Mouse (Mus musculus) limb, embryonic 10.5 days (tissue): ENCODE measurements at regions not wholly inside any gene's neighbourhood (a gene's known extent, or its start where the extent isn't known, plus 50 kb on each side); places are given as distances from the start of the nearest gene placed in this dataset.

Source experiments
- DNase-seq: peaks from one replicate; pipeline ENCODE4 v3.0.0-alpha.2; 2017; ENCODE audit warnings: low spot score
- H3K27ac ChIP-seq: fragments of 300-500 bp; sonication (generic); 2 replicates; pipeline ENCODE4 v1.5.1; 2016; ENCODE audit warnings: mild to moderate bottlenecking
- H3K27me3 ChIP-seq: fragments of 300-500 bp; sonication (generic); 2 replicates; pipeline ENCODE4 v1.6.1; 2016; ENCODE audit warnings: low read depth, mild to moderate bottlenecking; ENCODE audit not compliant: poor library complexity, severe bottlenecking
- H3K36me3 ChIP-seq: fragments of 300-500 bp; sonication (generic); 2 replicates; pipeline ENCODE4 v1.6.1; 2016; ENCODE audit warnings: mild to moderate bottlenecking, moderate library complexity
- H3K4me1 ChIP-seq: fragments of 300-500 bp; sonication (generic); 2 replicates; pipeline ENCODE4 v1.6.1; 2016
- H3K4me3 ChIP-seq: fragments of 300-500 bp; sonication (generic); 2 replicates; pipeline ENCODE4 v1.5.1; 2016; ENCODE audit warnings: mild to moderate bottlenecking, moderate library complexity
- H3K9me3 ChIP-seq: fragments of 300-500 bp; sonication (generic); replicated peaks from 2 replicates; pipeline ENCODE4 v1.6.1; 2016; ENCODE audit warnings: mild to moderate bottlenecking
- WGBS: fragments of 180-500 bp; shearing (Covaris S2); methylation state at CpG from one replicate; pipeline ENCODE4 v1.1.7; 2016; 5-methylcytosine and 5-hydroxymethylcytosine counted together

DNA sequence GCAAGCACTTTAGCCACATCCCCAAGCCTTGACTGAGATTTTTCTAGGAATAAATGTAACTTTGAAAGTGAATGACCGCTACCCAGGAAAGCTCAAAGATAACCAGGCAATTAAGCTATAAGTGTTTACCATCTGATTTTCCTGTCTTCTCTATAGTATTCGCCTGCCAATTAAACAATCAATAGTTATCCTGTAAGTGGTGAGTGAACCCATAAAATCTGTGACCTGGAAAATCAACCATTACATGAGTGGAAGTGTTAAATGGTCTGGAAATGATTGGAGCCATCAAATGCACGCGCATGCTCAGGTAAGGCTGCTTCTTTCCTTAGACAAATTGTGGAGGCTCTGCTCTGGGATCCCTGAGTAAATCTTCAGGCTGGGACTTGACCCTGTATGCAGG, 170.8 kb upstream of the Cxcr4 start:
- 91% methylated on average over 4 of the region's 4 CpGs for WGBS
- DNase-seq, result no peak
- Histone ChIP-seq H3K4me1 (peaks cover 11% of the 10 kb centered on the region; the same call in 1 of the 2 replicates), H3K4me3 (no peak overlapping the region), H3K27ac (no peak overlapping the region), H3K9me3 (no peaks in the 10 kb centered on the region), H3K36me3 (no peaks in the 10 kb centered on the region), H3K27me3 (no peaks in the 10 kb centered on the region)

GRCm38 (mm10) chr1:128762076-128762475, 170.0 kb upstream of the Cxcr4 start:
- no peaks in the 10 kb centered on the region for H3K27me3 ChIP-seq
- 81% methylated on average over 5 of the region's 5 CpGs for WGBS
- no peak for DNase-seq
- H3K4me3 ChIP-seq, result no peak overlapping the region
- no peak overlapping the region for H3K27ac ChIP-seq
- no peaks in the 10 kb centered on the region for H3K36me3 ChIP-seq
- H3K9me3 ChIP-seq, result no peaks in the 10 kb centered on the region
- peaks cover 11% of the 10 kb centered on the region; the same call in 1 of the 2 replicates for H3K4me1 ChIP-seq

DNA sequence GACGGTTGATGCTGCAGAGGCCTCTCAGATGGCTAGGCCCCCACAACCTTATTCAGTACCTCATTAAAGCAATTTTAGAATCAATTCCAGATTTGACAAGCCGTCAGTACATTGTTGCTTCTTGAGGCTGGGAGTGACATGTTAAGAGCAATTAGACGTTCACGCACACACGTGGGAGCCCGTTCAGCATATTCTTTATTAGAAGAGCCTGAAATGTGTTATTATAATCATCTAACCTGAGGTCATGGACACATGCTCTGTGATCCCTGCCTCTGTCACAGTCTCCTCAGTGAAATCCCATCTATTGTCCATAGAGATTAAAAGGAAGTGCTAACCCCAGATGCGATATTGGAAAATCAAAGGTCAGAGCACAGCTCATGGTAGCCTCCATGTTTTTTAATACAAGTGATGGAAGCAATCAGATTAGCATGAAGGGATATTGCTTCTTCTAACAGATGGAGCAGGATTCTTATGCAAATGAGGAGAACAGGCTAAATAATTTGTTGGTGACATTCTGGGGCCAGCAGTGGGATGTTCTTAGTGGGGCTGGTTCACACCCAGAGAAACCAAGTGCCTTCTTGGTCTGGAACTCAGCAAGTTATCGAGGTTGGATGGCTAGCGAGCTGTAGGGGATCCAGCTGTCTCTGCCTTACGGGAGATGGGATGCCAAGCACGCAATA, 166.8 kb upstream of the Cxcr4 start:
- no peaks in the 10 kb centered on the region for H3K9me3 ChIP-seq
- H3K4me3 ChIP-seq, result no peak overlapping the region
- H3K27ac ChIP-seq, result no peak overlapping the region
- H3K4me1 ChIP-seq, result peaks cover 11% of the 10 kb centered on the region; the same call in 1 of the 2 replicates
- DNase-seq, result no peak
- H3K36me3 ChIP-seq, result no peaks in the 10 kb centered on the region
- WGBS, result 81% methylated on average over 11 of the region's 11 CpGs
- H3K27me3 ChIP-seq, result no peaks in the 10 kb centered on the region

DNA sequence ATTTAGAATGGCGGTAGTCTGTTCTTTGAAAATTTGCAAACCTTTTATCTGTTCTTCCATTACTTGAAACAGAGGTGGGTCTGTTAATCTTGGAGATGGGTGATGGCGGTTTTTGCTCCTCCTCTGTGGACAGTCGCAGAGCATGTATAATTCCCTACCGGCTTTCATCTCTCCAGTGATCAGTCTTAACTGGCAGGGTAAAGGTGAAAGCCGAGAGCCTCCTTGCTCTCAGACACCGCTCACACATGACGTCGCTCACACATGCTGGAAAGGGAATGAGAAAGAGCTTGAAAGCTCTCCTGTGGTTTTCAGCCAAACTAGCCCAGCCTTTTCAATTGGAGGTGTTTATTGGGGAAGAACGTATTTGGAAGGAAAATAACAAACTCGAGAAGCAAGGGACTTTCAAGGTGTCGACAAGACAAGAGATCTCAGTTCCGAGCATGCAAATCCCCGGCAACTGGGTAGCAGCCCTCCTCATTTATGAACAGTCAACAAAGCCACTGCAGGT, 166.3 kb upstream of the Cxcr4 start:
- Histone ChIP-seq H3K4me1 (peaks cover 11% of the 10 kb centered on the region; the same call in 1 of the 2 replicates), H3K9me3 (no peaks in the 10 kb centered on the region), H3K27me3 (no peaks in the 10 kb centered on the region), H3K36me3 (no peaks in the 10 kb centered on the region), H3K27ac (no peak overlapping the region), H3K4me3 (no peak overlapping the region)
- 73% methylated on average over 13 of the region's 13 CpGs for WGBS
- DNase-seq, result no peak

DNA sequence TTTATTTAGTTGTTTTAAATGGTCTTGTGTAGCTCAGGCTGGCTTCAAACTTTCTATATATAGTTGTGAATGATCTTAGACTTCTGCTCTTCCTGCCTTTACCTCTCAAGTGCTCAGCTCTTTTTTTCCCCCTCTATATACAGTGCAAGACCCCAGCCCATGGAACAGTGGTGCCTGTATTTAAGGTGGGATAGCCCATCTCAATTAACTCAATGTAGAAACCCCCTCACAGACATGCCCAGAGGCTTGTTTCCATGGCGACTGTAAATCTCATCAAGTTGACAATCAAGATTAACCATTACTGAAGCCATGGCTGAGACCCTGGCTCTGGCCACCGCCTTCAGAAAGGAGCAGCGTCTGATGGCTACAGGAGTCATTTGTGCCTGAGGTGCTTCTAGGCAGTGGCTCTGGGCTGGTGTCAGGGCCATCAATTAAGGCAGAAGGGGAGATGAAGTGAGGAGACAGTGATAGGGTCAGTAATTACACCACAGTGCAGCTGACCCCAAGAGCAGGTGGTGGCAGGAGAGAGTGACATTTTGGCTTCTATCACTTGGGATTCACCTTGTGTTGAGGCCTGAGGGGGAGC, 161.4 kb upstream of the Cxcr4 start:
- WGBS, result 51% methylated on average over 3 of the region's 3 CpGs

GRCm38 (mm10) chr1:128749437-128749994, 157.4 kb upstream of the Cxcr4 start:
- Histone ChIP-seq H3K4me1 (no peaks in the 10 kb centered on the region), H3K9me3 (no peaks in the 10 kb centered on the region), H3K27me3 (no peaks in the 10 kb centered on the region), H3K27ac (no peak overlapping the region), H3K4me3 (no peak overlapping the region), H3K36me3 (no peaks in the 10 kb centered on the region)
- DNase-seq, result no peak
- 76% methylated on average over 5 of the region's 5 CpGs for WGBS

More for the DNA sequence above, 161.4 kb upstream of the Cxcr4 start:
- no peaks in the 10 kb centered on the region for H3K9me3 ChIP-seq
- H3K36me3 ChIP-seq, result no peaks in the 10 kb centered on the region
- no peak for DNase-seq
- no peak overlapping the region for H3K27ac ChIP-seq
- H3K27me3 ChIP-seq, result no peaks in the 10 kb centered on the region
- no peak overlapping the region for H3K4me3 ChIP-seq
- peaks cover 3% of the 10 kb centered on the region; the same call in 1 of the 2 replicates for H3K4me1 ChIP-seq

DNA sequence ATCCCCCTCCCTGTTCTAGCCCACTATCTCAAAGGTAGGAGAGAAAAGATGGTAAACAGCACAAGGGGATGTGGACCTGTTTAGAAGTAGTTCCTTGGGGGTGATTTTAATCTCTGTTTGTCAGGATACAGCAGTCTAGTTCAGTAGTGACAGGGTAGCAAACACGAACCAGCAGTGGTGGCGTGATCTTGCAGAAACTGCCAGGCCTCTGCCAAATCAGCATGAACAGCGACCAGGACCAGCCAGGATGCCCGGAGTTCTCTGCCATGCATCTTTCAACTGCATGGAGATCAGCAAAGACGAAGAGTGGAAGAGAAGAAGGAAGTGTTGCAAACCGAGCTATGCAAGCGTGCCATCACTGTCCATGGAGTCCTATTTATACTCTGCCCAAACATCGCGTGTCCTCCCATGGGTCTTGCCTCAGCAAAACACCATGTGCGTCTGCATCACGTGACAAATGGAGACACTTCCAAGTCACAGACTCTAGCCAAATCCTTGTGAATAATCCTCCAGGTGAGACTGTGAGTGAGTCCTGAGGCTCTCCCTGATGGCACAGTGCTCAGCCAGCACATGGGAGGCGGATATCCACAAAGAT, 155.2 kb upstream of the Cxcr4 start:
- WGBS, result 93% methylated on average over 12 of the region's 12 CpGs
- H3K4me3 ChIP-seq, result no peak overlapping the region
- H3K27me3 ChIP-seq, result no peaks in the 10 kb centered on the region
- H3K9me3 ChIP-seq, result no peaks in the 10 kb centered on the region
- DNase-seq, result no peak
- H3K36me3 ChIP-seq, result no peaks in the 10 kb centered on the region
- no peak overlapping the region for H3K27ac ChIP-seq
- no peaks in the 10 kb centered on the region for H3K4me1 ChIP-seq

DNA sequence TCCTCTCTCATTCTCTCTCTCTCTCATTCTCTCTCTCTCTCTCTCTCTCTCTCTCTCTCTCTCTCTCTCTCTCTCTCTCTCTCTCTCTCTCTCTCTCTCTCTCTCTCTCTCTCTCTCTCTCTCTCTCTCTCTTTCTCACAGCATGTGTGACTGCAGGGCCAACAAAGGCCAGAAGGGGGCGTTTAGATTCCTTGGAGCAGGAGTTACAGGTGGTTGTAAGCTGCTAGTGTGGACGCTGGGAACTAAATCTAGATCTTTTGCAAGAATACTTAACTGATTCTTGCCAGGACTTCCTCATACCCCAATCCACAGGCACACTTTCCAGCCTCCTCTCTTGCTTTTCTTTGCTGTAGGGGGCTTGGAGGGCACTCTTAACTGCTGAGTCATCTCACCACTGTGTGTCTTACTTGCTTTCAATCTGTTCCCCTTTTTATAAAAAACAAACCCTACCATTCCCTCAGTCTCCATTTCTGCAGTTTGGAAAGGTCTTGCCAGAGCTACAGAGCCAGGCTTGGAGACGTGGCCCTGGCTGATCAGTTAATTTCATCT, 154.4 kb upstream of the Cxcr4 start:
- Histone ChIP-seq H3K36me3 (no peaks in the 10 kb centered on the region), H3K9me3 (no peaks in the 10 kb centered on the region), H3K27ac (no peak overlapping the region), H3K27me3 (no peaks in the 10 kb centered on the region), H3K4me3 (no peak overlapping the region), H3K4me1 (no peaks in the 10 kb centered on the region)
- no peak for DNase-seq
- WGBS, result 69% methylated on average over 3 of the region's 3 CpGs

DNA sequence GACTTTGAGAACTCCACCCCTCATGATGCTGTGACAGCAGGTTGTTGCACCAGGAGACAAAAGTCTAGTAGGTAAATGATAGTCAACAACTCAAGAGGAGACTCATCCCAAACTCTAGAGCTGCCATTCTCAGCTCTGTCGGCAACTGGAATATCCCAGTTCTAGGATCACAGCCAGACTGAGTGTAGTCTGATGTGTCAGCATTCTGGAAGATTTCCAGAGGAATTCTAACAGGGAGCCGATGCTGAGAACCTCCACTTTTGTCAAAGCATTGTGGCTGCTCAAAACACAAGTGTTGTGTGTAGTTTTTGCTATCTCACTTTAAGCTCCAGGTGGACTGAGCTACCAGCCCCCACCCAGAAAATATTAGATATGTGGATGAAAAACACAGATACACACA, 148.5 kb upstream of the Cxcr4 start:
- H3K9me3 ChIP-seq, result no peaks in the 10 kb centered on the region
- DNase-seq, result no peak
- no peaks in the 10 kb centered on the region for H3K36me3 ChIP-seq
- no peak overlapping the region for H3K27ac ChIP-seq
- 85% methylated on average over 2 of the region's 2 CpGs for WGBS
- no peaks in the 10 kb centered on the region for H3K4me1 ChIP-seq
- H3K4me3 ChIP-seq, result no peak overlapping the region
- H3K27me3 ChIP-seq, result no peaks in the 10 kb centered on the region

- no peaks in the 10 kb centered on the region for H3K4me1 ChIP-seq
- no peak for DNase-seq
- H3K27ac ChIP-seq, result no peak overlapping the region
- H3K9me3 ChIP-seq, result no peaks in the 10 kb centered on the region
- H3K27me3 ChIP-seq, result no peaks in the 10 kb centered on the region
- WGBS, result 91% methylated on average over 4 of the region's 4 CpGs
- H3K36me3 ChIP-seq, result no peaks in the 10 kb centered on the region
- no peak overlapping the region for H3K4me3 ChIP-seq
Observed at GRCm38 (mm10) chr1:128738152-128738551, 146.1 kb upstream of the Cxcr4 start.

GRCm38 (mm10) chr1:128734857-128735256, 142.8 kb upstream of the Cxcr4 start:
- no peaks in the 10 kb centered on the region for H3K36me3 ChIP-seq
- DNase-seq, result no peak
- H3K9me3 ChIP-seq, result no peaks in the 10 kb centered on the region
- no peak overlapping the region for H3K4me3 ChIP-seq
- H3K27ac ChIP-seq, result no peak overlapping the region
- WGBS, result 86% methylated on average over 2 of the region's 2 CpGs
- H3K27me3 ChIP-seq, result no peaks in the 10 kb centered on the region
- no peaks in the 10 kb centered on the region for H3K4me1 ChIP-seq

DNA sequence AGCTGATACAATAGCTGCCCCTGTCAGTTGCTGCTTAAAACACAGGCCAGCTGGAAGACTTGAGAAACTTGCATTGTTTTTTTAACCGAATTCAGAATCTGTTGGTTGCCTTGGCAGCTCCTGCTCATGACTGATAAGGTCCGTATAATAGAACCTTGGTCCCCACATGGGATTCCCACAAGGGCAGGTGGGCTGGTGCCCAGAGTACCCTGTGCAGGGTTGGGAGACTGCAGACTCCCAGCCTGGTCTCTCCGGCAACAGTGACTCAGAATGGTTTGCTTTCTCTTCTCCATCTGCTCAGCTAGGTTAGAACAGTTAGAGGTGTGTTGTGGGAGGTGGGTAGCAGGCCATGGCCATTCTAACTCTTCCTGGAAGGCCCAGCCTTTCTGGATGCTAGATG, 139.4 kb upstream of the Cxcr4 start:
- no peak for DNase-seq

More for the DNA sequence above, 139.4 kb upstream of the Cxcr4 start:
- H3K9me3 ChIP-seq, result no peaks in the 10 kb centered on the region
- no peaks in the 10 kb centered on the region for H3K27me3 ChIP-seq
- no peak overlapping the region for H3K27ac ChIP-seq
- 93% methylated on average over 3 of the region's 3 CpGs for WGBS
- H3K36me3 ChIP-seq, result no peaks in the 10 kb centered on the region
- no peaks in the 10 kb centered on the region for H3K4me1 ChIP-seq
- no peak overlapping the region for H3K4me3 ChIP-seq
